Mouse (Mus musculus) liver, embryonic 14.5 days (tissue): ENCODE measurements around the gene Naga.

Experiments
- CTCF ChIP-seq: IDR thresholded peaks from 2 replicates; pipeline ENCODE4 v1.5.1; 2016; ENCODE audit warnings: antibody characterized with exemption, low read depth, control low read depth
- EP300 ChIP-seq: IDR thresholded peaks from 2 replicates; pipeline ENCODE4 v1.6.1; 2016; ENCODE audit warnings: antibody characterized with exemption, low read depth

DNA sequence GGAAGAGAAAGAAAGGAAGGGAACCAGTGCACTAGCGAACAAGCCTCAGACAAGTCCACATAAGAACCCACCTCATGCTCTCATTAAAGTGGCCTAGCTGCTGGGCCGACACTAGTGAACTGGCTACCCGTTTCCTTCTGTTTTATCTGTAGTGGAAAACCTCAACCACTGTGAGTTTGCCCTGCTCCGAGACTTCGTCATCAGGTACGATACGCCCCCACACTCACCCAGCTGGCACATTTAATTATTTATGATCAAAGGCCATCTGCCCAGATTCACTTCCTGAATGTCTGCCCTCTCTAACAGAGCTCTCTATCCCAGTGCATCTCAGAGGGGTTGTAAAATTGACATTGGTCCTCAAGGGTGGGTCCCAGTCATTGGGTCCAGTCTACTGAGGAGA is 48.5 kb downstream of the Naga start:
- TF ChIP-seq CTCF: no peak
- TF ChIP-seq EP300: no peak
